Mouse (Mus musculus) neural tube, embryonic 13.5 days (tissue): ENCODE data around the gene Slc25a54. TPM values are rescaled to one million over a fixed set of nuclear protein-coding genes. Genes with fewer than 3 reads are reported as not detected.

Experiments
- ATAC-seq: fragments of 200-750 bp; cut with Nextera tagmentation; 2 replicates; pipeline ENCODE4 v1.8.0; 2017; ENCODE audit warnings: low read depth, mild to moderate bottlenecking, moderate TSS enrichment, moderate library complexity
- H3K27ac ChIP-seq: fragments of 300-500 bp; sonication (generic); replicated peaks from 2 replicates; pipeline ENCODE4 v1.5.1; 2015; ENCODE audit warnings: moderate library complexity, mild to moderate bottlenecking, inconsistent platforms
- H3K27me3 ChIP-seq: fragments of 300-500 bp; sonication (generic); 2 replicates; pipeline ENCODE4 v1.6.1; 2015; ENCODE audit warnings: mild to moderate bottlenecking, inconsistent platforms
- H3K36me3 ChIP-seq: fragments of 300-500 bp; sonication (generic); 2 replicates; pipeline ENCODE4 v1.6.1; 2015; ENCODE audit warnings: mild to moderate bottlenecking, inconsistent platforms
- H3K4me1 ChIP-seq: fragments of 300-500 bp; sonication (generic); replicated peaks from 2 replicates; pipeline ENCODE4 v1.6.1; 2015; ENCODE audit warnings: inconsistent platforms
- H3K4me2 ChIP-seq: fragments of 300-500 bp; sonication (generic); 2 replicates; pipeline ENCODE4 v1.6.1; 2015; ENCODE audit warnings: inconsistent platforms, mild to moderate bottlenecking, moderate library complexity
- H3K4me3 ChIP-seq: fragments of 300-500 bp; sonication (generic); 2 replicates; pipeline ENCODE4 v1.5.1; 2015; ENCODE audit warnings: mild to moderate bottlenecking, inconsistent platforms
- H3K9ac ChIP-seq: fragments of 300-500 bp; sonication (generic); 2 replicates; pipeline ENCODE4 v1.6.1; 2015; ENCODE audit warnings: moderate library complexity, mild to moderate bottlenecking, inconsistent platforms
- H3K9me3 ChIP-seq: fragments of 300-500 bp; sonication (generic); 2 replicates; pipeline ENCODE4 v1.6.1; 2016; ENCODE audit warnings: inconsistent platforms
- WGBS: fragments of 180-500 bp; shearing (Covaris S2); methylation state at CpG from one replicate; pipeline ENCODE4 v1.1.7; 2015; 5-methylcytosine and 5-hydroxymethylcytosine counted together
- polyA plus RNA-seq: library from polyadenylated mRNA; unstranded; fragments of >200 nt; fragmentation: Nextera tagmentation; extraction: Ambion mirVana; gene quantifications from 2 replicates; pipeline ENCODE4 v1.2.1, GENCODE M21; 2015

Slc25a54 gene
- polyA plus RNA-seq, 1 experiment from 2014 or later, result not detected

DNA sequence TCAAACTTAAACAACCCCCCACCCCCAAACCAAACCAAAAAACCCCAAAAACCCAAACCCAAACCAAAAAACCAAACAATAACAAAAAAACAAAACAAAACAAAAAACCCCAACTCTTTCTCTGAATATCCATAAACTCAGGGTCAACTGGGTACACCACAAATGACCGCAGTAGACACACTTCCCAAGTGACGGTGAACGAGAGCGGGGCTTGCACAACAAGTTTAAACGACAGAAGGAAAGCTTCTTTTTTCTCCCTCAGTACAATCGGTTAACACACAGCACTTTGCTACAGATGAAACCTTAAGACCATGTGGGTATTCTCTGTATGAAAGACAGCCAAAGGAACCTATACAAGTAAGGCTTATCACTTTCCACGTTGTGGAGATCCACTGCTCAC is 17.9 kb upstream of the Slc25a54 start:
- Histone ChIP-seq H3K4me2 (no peak overlapping the region), H3K36me3 (no peaks in the 10 kb centered on the region), H3K9ac (no peak overlapping the region), H3K4me1 (no peaks in the 10 kb centered on the region), H3K9me3 (no peaks in the 10 kb centered on the region), H3K27me3 (no peaks in the 10 kb centered on the region), H3K27ac (no peak overlapping the region), H3K4me3 (no peak overlapping the region)
- WGBS, result 73% methylated on average over 7 of the region's 7 CpGs
- ATAC-seq, result no peak

DNA sequence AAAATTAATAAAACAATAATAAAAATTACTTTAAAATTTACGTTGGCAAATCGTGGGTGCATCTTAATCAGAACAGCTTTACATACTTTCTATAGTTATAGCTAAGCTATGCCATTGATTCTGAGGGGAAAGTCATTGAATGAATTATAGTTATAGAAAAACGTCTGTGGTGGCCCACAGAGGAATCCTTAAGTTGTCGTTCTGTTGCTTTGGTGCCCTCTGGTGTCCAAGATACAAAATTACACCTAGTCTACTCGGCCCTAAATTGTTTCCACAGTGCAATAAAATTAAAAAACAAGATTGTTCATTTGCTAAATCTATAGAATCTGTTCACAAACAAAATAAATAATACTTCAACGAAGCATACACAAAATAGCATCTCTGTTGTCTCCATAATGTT is 17.3 kb upstream of the Slc25a54 start:
- no peak overlapping the region for H3K4me2 ChIP-seq
- 2% methylated on average over 6 of the region's 6 CpGs for WGBS
- no peaks in the 10 kb centered on the region for H3K27me3 ChIP-seq
- no peak overlapping the region for H3K27ac ChIP-seq
- H3K9ac ChIP-seq, result no peak overlapping the region
- H3K4me1 ChIP-seq, result no peaks in the 10 kb centered on the region
- H3K9me3 ChIP-seq, result no peaks in the 10 kb centered on the region
- peak; percentile 32; the same call in 1 of the 2 replicates for ATAC-seq
- H3K4me3 ChIP-seq, result no peak overlapping the region
- no peaks in the 10 kb centered on the region for H3K36me3 ChIP-seq

DNA sequence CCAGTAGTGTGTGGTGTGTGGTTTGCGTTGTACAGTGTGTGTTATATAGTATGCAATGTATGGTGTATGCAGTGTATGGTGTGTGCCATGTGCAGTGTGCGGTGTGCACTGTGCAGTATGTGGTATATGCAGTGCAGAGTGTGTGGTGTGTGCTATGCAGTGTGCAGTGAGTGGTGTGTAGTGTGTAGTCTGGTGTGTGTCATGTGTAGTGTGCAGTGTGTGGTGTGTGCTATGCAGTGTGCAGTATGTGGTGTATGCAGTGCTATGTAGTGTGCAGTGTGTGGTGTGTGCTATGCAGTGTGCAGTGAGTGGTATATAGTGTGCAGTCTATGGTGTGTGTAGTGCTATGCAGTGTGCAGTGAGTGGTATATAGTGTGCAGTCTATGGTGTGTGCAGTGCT is 4.1 kb downstream of the Slc25a54 start:
- Histone ChIP-seq H3K9ac (no peak overlapping the region), H3K27ac (no peak overlapping the region), H3K36me3 (no peaks in the 10 kb centered on the region), H3K4me3 (no peak overlapping the region), H3K4me2 (no peak overlapping the region), H3K27me3 (no peaks in the 10 kb centered on the region), H3K9me3 (no peaks in the 10 kb centered on the region), H3K4me1 (no peaks in the 10 kb centered on the region)
- no peak; the same call in 1 of the 2 replicates for ATAC-seq
- 95% methylated on average over 2 of the region's 2 CpGs for WGBS

DNA sequence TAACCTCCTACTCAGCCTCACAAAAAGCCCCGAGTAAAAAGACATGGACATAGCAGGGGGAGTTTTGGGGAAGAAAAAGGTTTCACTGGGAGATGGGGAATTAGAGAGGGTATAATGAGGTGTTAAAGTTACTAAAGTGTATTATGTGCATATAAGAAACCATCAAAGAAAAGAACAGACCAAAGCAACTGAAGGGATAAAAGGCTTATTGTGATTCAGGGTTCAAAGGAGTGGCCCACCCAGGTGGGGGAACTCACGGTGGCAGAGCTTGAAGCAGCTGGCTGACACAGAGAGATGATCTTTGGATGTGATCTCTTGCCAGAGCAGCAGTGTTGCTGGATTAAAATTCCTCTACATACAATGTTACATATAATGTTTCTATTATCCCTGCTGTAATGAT is 8.2 kb downstream of the Slc25a54 start:
- no peaks in the 10 kb centered on the region for H3K36me3 ChIP-seq
- H3K4me3 ChIP-seq, result no peak overlapping the region
- no peaks in the 10 kb centered on the region for H3K4me1 ChIP-seq
- H3K9ac ChIP-seq, result no peak overlapping the region
- no peaks in the 10 kb centered on the region for H3K27me3 ChIP-seq
- no peak overlapping the region for H3K4me2 ChIP-seq
- H3K9me3 ChIP-seq, result no peaks in the 10 kb centered on the region
- ATAC-seq, result no peak
- WGBS, result 2% methylated on average over 2 of the region's 2 CpGs
- no peak overlapping the region for H3K27ac ChIP-seq

DNA sequence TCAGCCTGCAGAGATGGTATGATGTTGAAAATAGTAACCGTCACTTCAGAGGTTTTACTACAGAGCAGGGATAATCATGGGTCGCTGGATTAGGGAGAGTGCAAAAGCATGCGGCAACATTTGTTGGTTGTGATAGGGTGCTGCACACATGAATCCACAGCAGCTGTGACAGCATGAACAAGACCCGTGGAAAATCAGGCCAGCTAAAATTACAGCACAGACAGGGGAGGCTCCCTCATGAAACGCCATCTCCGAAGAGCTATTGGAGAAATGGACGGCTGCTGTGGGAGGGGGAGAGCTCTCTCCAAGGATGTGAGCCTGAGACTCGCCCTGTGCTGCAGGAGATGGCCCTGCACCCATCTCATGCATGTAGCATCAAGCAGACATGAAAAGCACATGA is 24.4 kb downstream of the Slc25a54 start:
- no peak for ATAC-seq
- no peaks in the 10 kb centered on the region for H3K9me3 ChIP-seq
- 57% methylated on average over 8 of the region's 8 CpGs for WGBS
- no peak overlapping the region for H3K4me3 ChIP-seq
- H3K36me3 ChIP-seq, result no peaks in the 10 kb centered on the region
- no peaks in the 10 kb centered on the region for H3K27me3 ChIP-seq
- no peak overlapping the region for H3K9ac ChIP-seq
- H3K27ac ChIP-seq, result no peak overlapping the region
- no peaks in the 10 kb centered on the region for H3K4me1 ChIP-seq
- H3K4me2 ChIP-seq, result no peak overlapping the region

DNA sequence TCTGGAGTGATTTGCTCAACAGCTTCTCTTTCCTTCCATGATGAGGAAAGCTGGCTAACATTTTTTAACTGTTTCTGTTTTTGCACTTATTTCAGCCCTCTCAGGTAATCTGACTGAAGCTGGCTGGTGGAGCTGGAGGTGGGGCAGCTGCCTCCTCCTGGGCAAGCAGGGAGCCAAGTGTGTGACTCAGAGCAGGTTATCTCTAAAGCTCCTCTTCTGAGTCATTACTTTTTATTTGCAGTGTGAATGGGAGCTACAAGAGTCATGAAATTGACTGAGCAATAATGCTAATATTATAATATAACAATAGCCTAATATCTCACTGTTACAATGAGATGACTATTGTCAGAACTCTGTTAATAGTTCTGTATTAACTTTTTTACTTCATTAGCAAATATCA is 36.9 kb downstream of the Slc25a54 start:
- no peaks in the 10 kb centered on the region for H3K27me3 ChIP-seq
- no peak overlapping the region for H3K27ac ChIP-seq
- no peaks in the 10 kb centered on the region for H3K36me3 ChIP-seq
- H3K4me1 ChIP-seq, result peaks cover under 1% of the 10 kb centered on the region; the same call in 1 of the 2 replicates
- H3K9me3 ChIP-seq, result no peaks in the 10 kb centered on the region
- no peak for ATAC-seq
- no peak overlapping the region for H3K4me3 ChIP-seq
- no peak overlapping the region for H3K4me2 ChIP-seq
- H3K9ac ChIP-seq, result no peak overlapping the region

DNA sequence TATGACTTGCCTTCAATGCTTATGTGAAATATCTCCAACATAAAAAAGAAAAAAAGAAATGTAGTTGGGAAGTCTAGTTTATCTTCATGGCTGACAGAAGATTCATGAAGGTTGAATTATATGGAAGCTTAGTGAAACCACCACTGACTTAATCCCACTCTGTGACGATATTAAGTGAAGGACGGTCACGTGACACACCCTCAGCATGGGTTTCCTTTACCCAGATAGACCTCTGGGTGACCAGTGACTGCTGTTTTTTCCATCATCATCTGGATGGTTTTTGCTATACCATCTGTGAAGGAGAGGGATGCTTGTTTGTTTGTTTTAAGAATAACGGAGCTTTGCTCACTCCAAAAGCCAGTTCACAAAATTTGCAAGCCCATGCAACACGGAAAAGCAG is 39.3 kb downstream of the Slc25a54 start:
- H3K9ac ChIP-seq, result no peak overlapping the region
- no peaks in the 10 kb centered on the region for H3K36me3 ChIP-seq
- no peak overlapping the region for H3K4me2 ChIP-seq
- 80% methylated on average over 5 of the region's 5 CpGs for WGBS
- no peak for ATAC-seq
- H3K27me3 ChIP-seq, result no peaks in the 10 kb centered on the region
- H3K27ac ChIP-seq, result no peak overlapping the region
- no peaks in the 10 kb centered on the region for H3K9me3 ChIP-seq
- H3K4me3 ChIP-seq, result no peak overlapping the region
- H3K4me1 ChIP-seq, result peaks cover 19% of the 10 kb centered on the region

DNA sequence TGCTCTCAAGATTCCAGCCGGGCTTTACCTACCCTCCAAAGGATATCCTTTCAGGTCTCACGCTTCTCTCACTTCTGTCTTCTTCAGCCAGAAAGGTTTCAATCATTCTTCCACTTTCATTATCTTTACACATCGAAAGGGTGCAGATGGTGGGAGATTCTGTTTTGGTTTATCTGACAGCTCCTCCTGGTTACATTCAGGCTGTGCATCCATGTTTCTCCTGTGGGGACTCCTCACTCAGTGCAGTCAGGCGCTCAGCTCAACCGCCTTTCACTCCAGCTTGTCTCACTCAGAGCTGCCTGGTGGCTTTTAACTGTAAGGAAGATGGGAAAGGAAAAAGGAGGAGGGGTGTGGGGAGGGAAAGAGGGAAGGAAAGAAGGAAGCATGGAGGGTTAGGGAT is 39.7 kb downstream of the Slc25a54 start:
- Histone ChIP-seq H3K4me1 (peaks cover 19% of the 10 kb centered on the region), H3K4me2 (no peak overlapping the region), H3K27ac (no peak overlapping the region), H3K9ac (no peak overlapping the region), H3K27me3 (no peaks in the 10 kb centered on the region), H3K4me3 (no peak overlapping the region), H3K36me3 (no peaks in the 10 kb centered on the region), H3K9me3 (no peaks in the 10 kb centered on the region)
- no peak for ATAC-seq
- 84% methylated on average over 5 of the region's 5 CpGs for WGBS

DNA sequence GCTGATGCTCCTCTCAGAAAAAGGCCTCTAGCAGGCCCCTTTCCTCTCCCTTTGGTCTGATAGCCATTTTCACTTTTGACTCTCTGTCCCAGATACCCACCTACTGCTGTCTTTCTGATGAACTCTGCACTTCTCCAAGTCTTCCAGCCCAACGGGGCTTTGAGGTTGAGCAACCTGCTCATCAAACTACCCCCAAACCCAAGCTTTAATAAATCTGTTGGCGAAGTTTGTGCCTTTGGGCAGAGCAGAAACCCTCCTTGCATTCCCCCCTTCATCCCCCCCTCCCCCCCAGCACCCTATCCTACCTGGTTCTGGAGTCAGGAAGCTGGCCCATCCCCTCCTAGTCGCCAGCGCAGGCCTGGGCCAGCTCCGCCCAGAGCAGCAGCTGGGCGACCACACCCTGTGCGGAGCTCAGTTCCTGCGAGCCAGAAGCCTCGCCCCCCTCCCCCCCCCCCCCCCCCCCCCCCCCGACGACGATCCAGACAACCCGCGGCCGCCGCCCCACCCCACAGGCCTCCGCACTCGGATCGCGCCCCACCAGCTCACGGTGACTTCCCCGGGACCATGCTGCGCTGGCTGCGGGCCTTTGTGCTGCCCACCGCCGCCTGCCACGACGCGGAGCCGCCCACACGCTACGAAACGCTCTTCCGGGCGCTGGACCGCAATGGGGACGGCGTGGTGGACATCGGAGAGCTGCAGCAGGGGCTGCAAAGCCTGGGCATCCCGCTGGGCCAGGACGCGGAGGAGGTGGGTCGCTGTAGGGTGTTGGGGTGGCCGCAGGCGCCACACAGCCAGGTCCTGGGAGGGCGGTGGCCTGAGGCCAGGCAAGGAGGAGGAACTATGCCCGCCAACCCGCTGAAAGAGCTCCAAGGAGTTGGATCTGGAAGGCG is 42.6 kb downstream of the Slc25a54 start, which contains the start of gene Slc25a24:
Gene Slc25a24, plus strand, starts transcription at position 509 of the 890 bp plus-strand sequence.
- Histone ChIP-seq H3K9me3 (no peaks in the 10 kb centered on the region), H3K4me2 (peak within 1 kb of the TSS; percentile 81), H3K36me3 (no peaks in the 10 kb centered on the region), H3K4me3 (peak within 1 kb of the TSS; percentile 76), H3K27ac (peak within 1 kb of the TSS; percentile 79), H3K4me1 (peaks cover 19% of the 10 kb centered on the region), H3K27me3 (no peaks in the 10 kb centered on the region), H3K9ac (peak within 1 kb of the TSS; percentile 91)
- ATAC-seq, result peak; percentile 92
- under 1% methylated on average over 30 of the region's 49 CpGs for WGBS

DNA sequence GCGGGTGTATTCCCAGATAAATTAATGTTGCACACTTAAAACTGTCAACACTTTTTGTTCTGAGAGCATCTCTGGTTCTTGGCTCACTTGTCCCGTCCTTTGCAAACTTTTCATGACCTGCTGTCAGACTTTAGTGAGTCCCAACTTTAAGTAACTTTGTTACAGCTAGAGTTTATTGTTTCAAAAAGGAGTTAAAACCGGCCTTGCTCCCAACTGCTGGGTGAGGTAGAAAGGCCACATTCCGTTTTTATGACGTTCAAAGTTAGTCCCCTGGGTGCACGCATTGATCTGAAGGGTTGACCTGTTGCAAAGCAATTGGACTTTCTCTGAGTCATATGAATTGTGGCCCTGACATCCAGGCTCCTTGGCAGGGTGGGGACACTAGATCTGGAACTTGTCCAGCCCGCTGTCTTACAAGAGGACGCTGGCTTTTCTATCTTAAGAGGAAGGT is 43.3 kb downstream of the Slc25a54 start:
- 7% methylated on average over 8 of the region's 8 CpGs for WGBS
- H3K9ac ChIP-seq, result peak overlapping the region; percentile 91
- ATAC-seq, result no peak
- peak overlapping the region; percentile 81 for H3K4me2 ChIP-seq
- peak overlapping the region; percentile 79; the same call in 1 of the 2 replicates for H3K27ac ChIP-seq
- peaks cover 19% of the 10 kb centered on the region for H3K4me1 ChIP-seq
- H3K4me3 ChIP-seq, result peak overlapping the region; percentile 76
- no peaks in the 10 kb centered on the region for H3K27me3 ChIP-seq
- no peaks in the 10 kb centered on the region for H3K36me3 ChIP-seq
- H3K9me3 ChIP-seq, result no peaks in the 10 kb centered on the region

DNA sequence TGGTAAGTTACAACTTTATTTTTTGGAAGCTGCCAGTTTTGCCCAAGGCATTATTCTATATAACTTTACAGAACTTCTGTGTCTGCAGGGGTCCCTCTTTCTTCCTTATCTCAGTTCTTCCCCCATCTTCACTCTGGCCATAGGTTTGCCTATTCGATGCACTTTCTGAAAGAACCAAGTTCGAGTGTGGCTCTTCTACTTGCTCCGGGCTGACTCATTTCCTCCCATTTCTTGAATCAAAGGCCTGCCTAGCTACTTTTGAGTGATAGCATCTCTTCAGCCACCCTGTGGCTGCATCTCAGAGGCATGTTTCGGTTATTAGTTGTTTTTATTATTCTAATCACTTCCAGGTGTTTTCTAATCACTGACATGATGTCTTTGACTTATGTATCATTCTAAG is 43.8 kb downstream of the Slc25a54 start:
- peak overlapping the region; percentile 81 for H3K4me2 ChIP-seq
- no peaks in the 10 kb centered on the region for H3K36me3 ChIP-seq
- 63% methylated on average over 4 of the region's 4 CpGs for WGBS
- ATAC-seq, result no peak
- H3K27ac ChIP-seq, result no peak overlapping the region
- peaks cover 19% of the 10 kb centered on the region for H3K4me1 ChIP-seq
- peak overlapping the region; percentile 76 for H3K4me3 ChIP-seq
- H3K27me3 ChIP-seq, result no peaks in the 10 kb centered on the region
- H3K9me3 ChIP-seq, result no peaks in the 10 kb centered on the region
- H3K9ac ChIP-seq, result no peak overlapping the region

DNA sequence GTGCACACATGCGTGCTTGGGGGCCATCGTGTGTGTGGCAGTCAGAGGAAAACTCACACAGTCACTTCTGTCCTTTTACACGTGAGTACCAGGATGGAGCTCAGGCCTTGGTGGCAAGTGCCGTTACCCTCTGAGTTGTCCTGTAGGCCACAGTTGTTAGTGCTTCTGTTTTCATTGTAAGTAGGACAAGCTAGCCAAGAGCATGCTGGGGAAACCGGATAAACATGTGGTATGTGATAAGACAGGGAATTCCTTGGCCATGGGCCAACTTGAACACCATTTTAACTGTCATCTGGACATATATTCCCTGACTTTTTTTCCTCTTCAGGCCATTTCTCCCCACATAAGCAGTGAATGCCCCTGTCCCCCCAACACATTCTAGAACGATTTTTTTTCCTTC is 45.3 kb downstream of the Slc25a54 start:
- ATAC-seq, result no peak
- Histone ChIP-seq H3K4me3 (no peak overlapping the region), H3K36me3 (no peaks in the 10 kb centered on the region), H3K4me1 (peaks cover 19% of the 10 kb centered on the region), H3K9ac (no peak overlapping the region), H3K9me3 (no peaks in the 10 kb centered on the region), H3K27me3 (no peaks in the 10 kb centered on the region), H3K4me2 (no peak overlapping the region), H3K27ac (no peak overlapping the region)
- 85% methylated on average over 6 of the region's 6 CpGs for WGBS
